Mouse (Mus musculus): ENCODE data around the gene BC147527. TPM values are rescaled to one million over a fixed set of nuclear protein-coding genes. Genes with fewer than 3 reads are reported as not detected.
"Not testable (repeated sequence)": the region's sequence is repeated elsewhere in the genome, so short reads cannot be mapped to it uniquely, and the experiment has no call there.

The BC147527 gene
- polyA plus RNA-seq (2016; fragmentation: Nextera tagmentation; extraction: Ambion mirVana), result 0.17 and 0.32 TPM in 2 replicates

DNA sequence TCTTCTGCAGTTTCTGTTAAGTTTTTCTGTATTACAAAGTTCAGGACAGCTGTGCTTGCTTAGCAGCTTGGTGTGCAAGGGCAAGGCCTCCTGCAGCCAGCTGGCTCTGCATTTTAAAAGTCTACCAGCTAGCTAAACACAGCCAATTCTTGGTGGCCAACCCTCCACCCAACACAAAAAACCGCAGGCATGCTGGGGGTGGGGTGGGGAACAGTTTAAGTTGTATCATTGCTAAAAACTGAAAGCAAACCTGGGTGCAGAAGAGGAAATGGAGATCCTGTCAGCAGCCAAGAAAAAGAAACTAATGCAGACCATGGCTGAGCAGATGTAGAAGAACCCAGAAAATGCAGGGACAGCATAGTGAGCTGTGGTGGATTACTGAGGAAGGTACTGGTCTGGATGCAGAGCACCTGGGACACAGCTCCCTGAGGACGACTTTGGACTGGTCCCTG is at the start of gene BC147527:
BC147527 (plus strand) TSS at position 402 of the 452 bp plus-strand sequence.
- H3K4me1 ChIP-seq, result no peaks in the 10 kb centered on the region
- H3K9me3 ChIP-seq, result no peaks in the 10 kb centered on the region
- no peak within 1 kb of the TSS for H3K9ac ChIP-seq
- no peak within 1 kb of the TSS for H3K4me2 ChIP-seq (replicated peaks)
- 46% methylated on average over 2 of the region's 2 CpGs for WGBS
- H3K27me3 ChIP-seq (replicated peaks), result no peaks in the 10 kb centered on the region
- no peak for ATAC-seq (ENCODE audit: low FRiP score, low read depth)
- H3K27ac ChIP-seq, result no peak within 1 kb of the TSS
- no peak within 1 kb of the TSS for H3K4me3 ChIP-seq
- H3K36me3 ChIP-seq, result no peaks in the 10 kb centered on the region

GRCm38 (mm10) chr13:120251208-120251924 is 48.8 kb upstream of the BC147527 start:
- not testable (repeated sequence) for H3K4me2 ChIP-seq (replicated peaks); H3K9ac ChIP-seq; ATAC-seq (ENCODE audit: low FRiP score, low read depth); H3K9me3 ChIP-seq; H3K4me3 ChIP-seq; H3K36me3 ChIP-seq; H3K27ac ChIP-seq; H3K27me3 ChIP-seq (replicated peaks); H3K4me1 ChIP-seq
- WGBS, result 79% methylated on average over 2 of the region's 3 CpGs

DNA sequence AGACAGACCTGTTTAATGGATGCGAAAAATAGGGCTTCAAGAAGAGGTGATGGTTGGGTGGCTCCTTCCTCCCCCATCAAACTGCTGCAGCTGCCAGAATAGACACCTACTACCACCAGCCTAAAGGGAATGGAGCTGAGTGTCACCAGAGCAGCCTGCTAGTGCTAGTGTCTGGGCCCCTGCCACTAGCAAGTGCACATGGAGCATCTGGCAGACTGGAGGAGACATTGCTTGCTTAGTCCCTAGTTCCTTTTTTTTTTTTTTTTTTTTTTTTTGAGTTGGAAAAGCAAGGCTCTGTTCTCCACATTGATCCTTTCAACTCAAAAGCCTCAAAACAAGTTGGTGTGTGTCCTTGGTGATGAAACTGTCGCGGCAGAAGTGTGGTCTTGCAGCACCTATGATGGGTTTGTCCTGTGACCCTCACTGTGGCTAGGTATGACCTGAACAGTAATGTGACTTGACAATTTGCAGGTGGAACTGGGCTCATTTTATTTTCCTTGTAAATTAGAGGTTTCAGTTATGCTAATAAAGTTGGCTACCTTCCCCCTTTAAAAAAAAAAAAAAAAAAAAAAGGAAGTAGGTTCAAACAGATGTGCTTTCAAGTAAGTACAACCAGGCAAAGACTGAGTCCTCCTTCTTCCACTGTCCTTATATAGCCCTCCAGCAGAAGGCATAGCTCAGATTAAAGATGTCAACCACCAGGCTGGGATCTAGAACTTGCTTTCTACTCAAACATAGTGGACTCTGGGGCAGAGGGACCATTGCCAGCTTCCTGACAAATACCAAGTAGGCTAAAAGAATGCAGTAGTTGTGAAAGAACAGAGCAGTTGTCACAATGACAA is 41.2 kb upstream of the BC147527 start:
- not testable (repeated sequence) for H3K27ac ChIP-seq; H3K27me3 ChIP-seq (replicated peaks); H3K4me1 ChIP-seq; H3K9me3 ChIP-seq; H3K4me3 ChIP-seq; H3K36me3 ChIP-seq; ATAC-seq (ENCODE audit: low FRiP score, low read depth); H3K4me2 ChIP-seq (replicated peaks); H3K9ac ChIP-seq
- WGBS, result 85% methylated on average over 3 of the region's 3 CpGs

GRCm38 (mm10) chr13:120259718-120260117 is 40.5 kb upstream of the BC147527 start:
- not testable (repeated sequence) for ATAC-seq (ENCODE audit: low FRiP score, low read depth); H3K4me1 ChIP-seq; H3K36me3 ChIP-seq; H3K4me3 ChIP-seq; H3K9ac ChIP-seq; H3K27me3 ChIP-seq (replicated peaks); H3K4me2 ChIP-seq (replicated peaks); H3K27ac ChIP-seq; H3K9me3 ChIP-seq
- WGBS, result 68% methylated on average over 3 of the region's 3 CpGs

GRCm38 (mm10) chr13:120262870-120263269 is 37.3 kb upstream of the BC147527 start, which contains the start of gene AF067061:
TSS of gene AF067061 (plus strand) at chr13:120263114.
- not testable (repeated sequence) for H3K9me3 ChIP-seq, H3K4me3 ChIP-seq

GRCm38 (mm10) chr13:120277837-120278236 is 22.4 kb upstream of the BC147527 start:
- not testable (repeated sequence) for H3K27ac ChIP-seq; H3K4me3 ChIP-seq; H3K9me3 ChIP-seq; H3K9ac ChIP-seq; ATAC-seq (ENCODE audit: low FRiP score, low read depth); H3K4me2 ChIP-seq (replicated peaks); H3K4me1 ChIP-seq; H3K27me3 ChIP-seq (replicated peaks); H3K36me3 ChIP-seq
- 30% methylated on average over 2 of the region's 2 CpGs for WGBS

More at GRCm38 (mm10) chr13:120262870-120263269, 37.3 kb upstream of the BC147527 start, which contains the start of gene AF067061:
- ATAC-seq (ENCODE audit: low FRiP score, low read depth); H3K4me1 ChIP-seq; H3K27ac ChIP-seq; H3K36me3 ChIP-seq; H3K4me2 ChIP-seq (replicated peaks); H3K27me3 ChIP-seq (replicated peaks); H3K9ac ChIP-seq: not testable (repeated sequence)
- 95% methylated on average over 2 of the region's 2 CpGs for WGBS

DNA sequence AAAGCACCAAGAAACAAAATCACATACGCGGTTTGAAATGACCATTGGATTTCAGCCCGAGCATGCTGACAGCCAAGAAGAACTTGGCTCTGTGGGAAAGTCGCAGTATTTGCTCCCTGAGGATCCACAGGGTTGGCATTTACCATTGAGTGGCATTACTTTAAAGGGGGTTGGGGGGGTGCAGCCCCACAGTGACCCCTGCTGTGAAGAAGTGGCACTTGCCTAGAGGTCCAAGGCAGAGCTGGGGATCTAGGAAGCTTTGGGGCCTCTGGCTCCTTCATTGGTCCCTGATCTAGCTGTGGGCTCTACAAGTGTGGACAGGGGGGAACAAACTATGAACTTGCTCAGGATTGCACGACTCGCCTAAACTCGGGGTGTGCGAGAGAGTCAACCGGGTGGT is 21.4 kb upstream of the BC147527 start:
- Histone ChIP-seq H3K27me3 (replicated peaks) (no peaks in the 10 kb centered on the region), H3K27ac (no peak overlapping the region), H3K36me3 (no peaks in the 10 kb centered on the region), H3K9me3 (no peaks in the 10 kb centered on the region), H3K4me2 (replicated peaks) (no peak overlapping the region), H3K4me1 (no peaks in the 10 kb centered on the region), H3K4me3 (no peak overlapping the region), H3K9ac (no peak overlapping the region)
- WGBS, result 89% methylated on average over 9 of the region's 9 CpGs
- no peak for ATAC-seq (ENCODE audit: low FRiP score, low read depth)

DNA sequence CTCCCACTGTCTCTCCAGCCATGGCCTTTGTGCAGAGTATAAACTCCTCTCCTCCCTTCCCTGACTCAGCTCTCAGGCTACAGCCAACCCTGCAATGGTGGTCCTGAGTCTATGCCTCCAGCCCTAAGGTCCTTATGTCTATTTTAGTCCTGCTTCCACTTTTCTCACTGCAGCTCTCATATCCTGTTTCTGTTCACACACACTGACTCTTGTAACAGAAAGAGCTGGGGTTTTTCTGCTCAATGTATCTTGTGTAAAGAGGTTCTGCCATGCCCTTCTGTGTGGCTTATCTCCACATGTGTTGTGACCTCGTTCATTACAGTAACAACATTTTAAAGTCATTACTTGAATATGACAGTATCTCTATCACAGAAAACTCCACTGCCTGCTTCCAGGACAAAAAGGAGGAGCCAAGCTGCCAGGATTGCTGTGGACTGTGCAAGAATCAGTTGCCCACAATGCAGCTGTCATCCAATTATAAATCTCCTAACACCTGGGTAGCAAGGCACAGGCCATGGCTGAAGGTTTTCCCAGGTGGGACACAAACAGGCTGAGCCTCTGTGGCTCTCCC is 783 bp upstream of the BC147527 start:
- no peak for ATAC-seq (ENCODE audit: low FRiP score, low read depth)
- 54% methylated on average over 1 of the region's 1 CpGs for WGBS
- H3K4me1 ChIP-seq, result no peaks in the 10 kb centered on the region
- H3K4me3 ChIP-seq, result no peak overlapping the region
- no peak overlapping the region for H3K4me2 ChIP-seq (replicated peaks)
- H3K9ac ChIP-seq, result no peak overlapping the region
- no peaks in the 10 kb centered on the region for H3K27me3 ChIP-seq (replicated peaks)
- no peaks in the 10 kb centered on the region for H3K36me3 ChIP-seq
- no peaks in the 10 kb centered on the region for H3K9me3 ChIP-seq
- H3K27ac ChIP-seq, result no peak overlapping the region

- Histone ChIP-seq H3K27me3 (replicated peaks) (no peaks in the 10 kb centered on the region), H3K4me3 (no peak overlapping the region), H3K4me2 (replicated peaks) (no peak overlapping the region), H3K4me1 (no peaks in the 10 kb centered on the region), H3K9ac (no peak overlapping the region), H3K27ac (no peak overlapping the region), H3K36me3 (no peaks in the 10 kb centered on the region), H3K9me3 (no peaks in the 10 kb centered on the region)
- no peak for ATAC-seq (ENCODE audit: low FRiP score, low read depth)
- WGBS, result 85% methylated on average over 4 of the region's 4 CpGs
Observed at GRCm38 (mm10) chr13:120300853-120301252, 661 bp downstream of the BC147527 start.

DNA sequence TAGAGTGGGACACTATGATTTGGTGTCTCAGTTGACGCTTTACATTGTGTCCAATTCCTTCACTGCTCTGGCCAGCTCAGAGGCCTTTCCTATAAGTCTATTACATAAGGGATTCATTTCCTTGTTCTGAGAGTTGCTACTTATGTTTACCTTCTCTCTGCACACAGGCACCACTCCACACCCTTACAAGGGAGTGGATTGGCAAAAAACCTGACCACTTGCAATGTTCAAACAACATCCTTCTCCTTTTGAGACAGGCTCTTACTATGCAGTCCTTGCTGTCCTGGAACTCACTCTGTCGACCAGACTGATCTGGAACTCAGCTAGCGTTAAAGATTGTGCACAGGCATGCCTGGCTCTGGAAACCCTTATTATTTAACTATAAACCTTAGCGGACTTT is 10.6 kb downstream of the BC147527 start:
- Histone ChIP-seq H3K27me3 (replicated peaks) (no peaks in the 10 kb centered on the region), H3K36me3 (no peaks in the 10 kb centered on the region), H3K4me3 (no peak overlapping the region), H3K27ac (no peak overlapping the region), H3K9me3 (no peaks in the 10 kb centered on the region), H3K4me2 (replicated peaks) (no peak overlapping the region), H3K4me1 (no peaks in the 10 kb centered on the region), H3K9ac (no peak overlapping the region)
- WGBS, result 80% methylated on average over 4 of the region's 4 CpGs
- ATAC-seq (ENCODE audit: low FRiP score, low read depth), result no peak

- no peak overlapping the region for H3K9ac ChIP-seq
- no peak overlapping the region for H3K27ac ChIP-seq
- 48% methylated on average over 14 of the region's 14 CpGs for WGBS
- H3K9me3 ChIP-seq, result no peaks in the 10 kb centered on the region
- no peaks in the 10 kb centered on the region for H3K27me3 ChIP-seq (replicated peaks)
- no peak for ATAC-seq (ENCODE audit: low FRiP score, low read depth)
- no peaks in the 10 kb centered on the region for H3K36me3 ChIP-seq
- no peak overlapping the region for H3K4me2 ChIP-seq (replicated peaks)
- no peaks in the 10 kb centered on the region for H3K4me1 ChIP-seq
- no peak overlapping the region for H3K4me3 ChIP-seq
Observed at GRCm38 (mm10) chr13:120313584-120313983, 13.4 kb downstream of the BC147527 start.

GRCm38 (mm10) chr13:120316578-120316977 is 16.4 kb downstream of the BC147527 start, which contains the start of gene Tcstv3:
TSS of gene Tcstv3 (plus strand) at chr13:120316878.
- H3K4me1 ChIP-seq; H3K4me2 ChIP-seq (replicated peaks); H3K9ac ChIP-seq; ATAC-seq (ENCODE audit: low FRiP score, low read depth); H3K27ac ChIP-seq; H3K27me3 ChIP-seq (replicated peaks); H3K4me3 ChIP-seq; H3K9me3 ChIP-seq; H3K36me3 ChIP-seq: not testable (repeated sequence)
- WGBS, result 75% methylated on average over 3 of the region's 3 CpGs

Data from neural tube, embryonic 12.5 days (tissue).